Mouse (Mus musculus) embryonic facial prominence, embryonic 12.5 days (tissue): ENCODE data around the gene E130308A19Rik. TPM values are rescaled to one million over a fixed set of nuclear protein-coding genes. Genes with fewer than 3 reads are reported as not detected.

Experiments used
- ATAC-seq: fragments of 200-750 bp; cut with Nextera tagmentation; 2 replicates; pipeline ENCODE4 v1.8.0; 2017; ENCODE audit not compliant: insufficient number of reproducible peaks, insufficient read depth, low FRiP score, low TSS enrichment
- H3K27ac ChIP-seq: fragments of 300-500 bp; sonication (generic); 2 replicates; pipeline ENCODE4 v1.5.1; 2016; ENCODE audit warnings: mild to moderate bottlenecking
- H3K27me3 ChIP-seq: fragments of 300-500 bp; sonication (generic); 2 replicates; pipeline ENCODE4 v1.6.1; 2016; ENCODE audit warnings: mild to moderate bottlenecking, moderate library complexity
- H3K36me3 ChIP-seq: fragments of 300-500 bp; sonication (generic); 2 replicates; pipeline ENCODE4 v1.6.1; 2016; ENCODE audit warnings: mild to moderate bottlenecking
- H3K4me1 ChIP-seq: fragments of 300-500 bp; sonication (generic); 2 replicates; pipeline ENCODE4 v1.6.1; 2016
- H3K4me2 ChIP-seq: fragments of 300-500 bp; sonication (generic); replicated peaks from 2 replicates; pipeline ENCODE4 v1.6.1; 2016; ENCODE audit warnings: mild to moderate bottlenecking, moderate library complexity
- H3K4me3 ChIP-seq: fragments of 300-500 bp; sonication (generic); 2 replicates; pipeline ENCODE4 v1.5.1; 2016; ENCODE audit warnings: mild to moderate bottlenecking
- H3K9ac ChIP-seq: fragments of 300-500 bp; sonication (generic); 2 replicates; pipeline ENCODE4 v1.6.1; 2016; ENCODE audit warnings: mild to moderate bottlenecking, moderate library complexity
- H3K9me3 ChIP-seq: fragments of 300-500 bp; sonication (generic); 2 replicates; pipeline ENCODE4 v1.6.1; 2016; ENCODE audit warnings: mild to moderate bottlenecking, moderate library complexity
- WGBS: fragments of 180-500 bp; shearing (Covaris S2); methylation state at CpG from one replicate; pipeline ENCODE4 v1.1.7; 2016; 5-methylcytosine and 5-hydroxymethylcytosine counted together
- polyA plus RNA-seq: library from polyadenylated mRNA; unstranded; fragments of >200 nt; fragmentation: Nextera tagmentation; extraction: Ambion mirVana; gene quantifications from 2 replicates; pipeline ENCODE4 v1.2.1, GENCODE M21; 2016

Gene E130308A19Rik
- 37.3 and 40.3 TPM in 2 replicates for polyA plus RNA-seq

GRCm38 (mm10) chr4:59625998-59626910 lies at the start of gene E130308A19Rik:
Gene E130308A19Rik, plus strand, starts transcription at chr4:59626211.
- H3K27me3 ChIP-seq = no peaks in the 10 kb centered on the region
- ATAC-seq = peak; percentile 93
- peak within 1 kb of the TSS; percentile 86 for H3K27ac ChIP-seq
- H3K9me3 ChIP-seq = no peaks in the 10 kb centered on the region
- H3K4me1 ChIP-seq = peaks cover 14% of the 10 kb centered on the region
- WGBS = under 1% methylated on average over 106 of the region's 120 CpGs
- H3K36me3 ChIP-seq = no peaks in the 10 kb centered on the region
- H3K4me3 ChIP-seq = peak within 1 kb of the TSS; percentile 98
- H3K9ac ChIP-seq = peak within 1 kb of the TSS; percentile 85
- peak within 1 kb of the TSS; percentile 84 for H3K4me2 ChIP-seq

GRCm38 (mm10) chr4:59580495-59581281 lies 45.3 kb upstream of the E130308A19Rik start:
- Histone ChIP-seq H3K9me3 (no peaks in the 10 kb centered on the region), H3K27me3 (no peaks in the 10 kb centered on the region), H3K9ac (peak overlapping the region; percentile 78), H3K4me2 (peak overlapping the region; percentile 75), H3K4me3 (peak overlapping the region; percentile 77), H3K27ac (peak overlapping the region; percentile 91), H3K4me1 (peaks cover 9% of the 10 kb centered on the region), H3K36me3 (no peaks in the 10 kb centered on the region)
- 0 out of 2 replicates have a peak, but pooled peaks have one; percentile 38 for ATAC-seq
- WGBS = 1% methylated on average over 23 of the region's 23 CpGs

GRCm38 (mm10) chr4:59581314-59582185 lies 44.5 kb upstream of the E130308A19Rik start, which contains the start of gene Hsdl2:
Gene Hsdl2, plus strand, starts transcription at chr4:59581563.
- 1% methylated on average over 61 of the region's 61 CpGs for WGBS
- H3K9me3 ChIP-seq = no peaks in the 10 kb centered on the region
- ATAC-seq = peak; percentile 93
- H3K27me3 ChIP-seq = no peaks in the 10 kb centered on the region
- peak within 1 kb of the TSS; percentile 77 for H3K4me3 ChIP-seq
- peaks cover 9% of the 10 kb centered on the region for H3K4me1 ChIP-seq
- H3K9ac ChIP-seq = peak within 1 kb of the TSS; percentile 78
- no peaks in the 10 kb centered on the region for H3K36me3 ChIP-seq
- H3K4me2 ChIP-seq = peak within 1 kb of the TSS; percentile 75
- peak within 1 kb of the TSS; percentile 91 for H3K27ac ChIP-seq

GRCm38 (mm10) chr4:59582186-59582585 lies 43.8 kb upstream of the E130308A19Rik start:
- no peaks in the 10 kb centered on the region for H3K27me3 ChIP-seq
- 32% methylated on average over 6 of the region's 6 CpGs for WGBS
- peak overlapping the region; percentile 77 for H3K4me3 ChIP-seq
- H3K36me3 ChIP-seq = no peaks in the 10 kb centered on the region
- peaks cover 9% of the 10 kb centered on the region for H3K4me1 ChIP-seq
- no peak overlapping the region for H3K27ac ChIP-seq
- peak overlapping the region; percentile 75 for H3K4me2 ChIP-seq
- no peak for ATAC-seq
- no peak overlapping the region for H3K9ac ChIP-seq
- no peaks in the 10 kb centered on the region for H3K9me3 ChIP-seq

- no peak overlapping the region for H3K4me3 ChIP-seq
- ATAC-seq = no peak
- WGBS = 76% methylated on average over 5 of the region's 5 CpGs
- H3K36me3 ChIP-seq = no peaks in the 10 kb centered on the region
- H3K27ac ChIP-seq = no peak overlapping the region
- no peaks in the 10 kb centered on the region for H3K27me3 ChIP-seq
- peaks cover 7% of the 10 kb centered on the region for H3K4me1 ChIP-seq
- H3K9ac ChIP-seq = no peak overlapping the region
- no peaks in the 10 kb centered on the region for H3K9me3 ChIP-seq
- no peak overlapping the region for H3K4me2 ChIP-seq
Measured at GRCm38 (mm10) chr4:59585097-59585496, 40.9 kb upstream of the E130308A19Rik start.

GRCm38 (mm10) chr4:59587215-59587871 lies 38.7 kb upstream of the E130308A19Rik start:
- Histone ChIP-seq H3K4me3 (no peak overlapping the region), H3K27me3 (no peaks in the 10 kb centered on the region), H3K27ac (no peak overlapping the region), H3K9me3 (no peaks in the 10 kb centered on the region), H3K9ac (no peak overlapping the region), H3K4me2 (no peak overlapping the region), H3K4me1 (no peaks in the 10 kb centered on the region), H3K36me3 (no peaks in the 10 kb centered on the region)
- ATAC-seq = no peak
- WGBS = 73% methylated on average over 2 of the region's 2 CpGs

GRCm38 (mm10) chr4:59587872-59588226 lies 38.2 kb upstream of the E130308A19Rik start:
- no peak for ATAC-seq
- Histone ChIP-seq H3K27ac (no peak overlapping the region), H3K4me3 (no peak overlapping the region), H3K9me3 (no peaks in the 10 kb centered on the region), H3K4me1 (no peaks in the 10 kb centered on the region), H3K27me3 (no peaks in the 10 kb centered on the region), H3K36me3 (no peaks in the 10 kb centered on the region), H3K4me2 (no peak overlapping the region), H3K9ac (no peak overlapping the region)
- WGBS = 100% methylated on average over 1 of the region's 1 CpGs

GRCm38 (mm10) chr4:59594614-59595013 lies 31.4 kb upstream of the E130308A19Rik start:
- ATAC-seq = no peak
- 78% methylated on average over 2 of the region's 2 CpGs for WGBS
- no peak overlapping the region for H3K4me3 ChIP-seq

GRCm38 (mm10) chr4:59596556-59596955 lies 29.5 kb upstream of the E130308A19Rik start:
- WGBS = 88% methylated on average over 2 of the region's 2 CpGs

More at GRCm38 (mm10) chr4:59594614-59595013, 31.4 kb upstream of the E130308A19Rik start:
- no peak overlapping the region for H3K4me2 ChIP-seq
- no peak overlapping the region for H3K9ac ChIP-seq
- no peak overlapping the region for H3K27ac ChIP-seq
- no peaks in the 10 kb centered on the region for H3K36me3 ChIP-seq
- no peaks in the 10 kb centered on the region for H3K27me3 ChIP-seq
- H3K4me1 ChIP-seq = no peaks in the 10 kb centered on the region
- H3K9me3 ChIP-seq = no peaks in the 10 kb centered on the region

GRCm38 (mm10) chr4:59602704-59603103 lies 23.3 kb upstream of the E130308A19Rik start:
- no peak overlapping the region for H3K9ac ChIP-seq
- no peaks in the 10 kb centered on the region for H3K27me3 ChIP-seq
- no peak for ATAC-seq
- H3K4me3 ChIP-seq = no peak overlapping the region
- H3K9me3 ChIP-seq = no peaks in the 10 kb centered on the region
- H3K36me3 ChIP-seq = no peaks in the 10 kb centered on the region
- H3K4me1 ChIP-seq = no peaks in the 10 kb centered on the region
- no peak overlapping the region for H3K27ac ChIP-seq
- WGBS = 89% methylated on average over 4 of the region's 4 CpGs
- H3K4me2 ChIP-seq = no peak overlapping the region

More at GRCm38 (mm10) chr4:59596556-59596955, 29.5 kb upstream of the E130308A19Rik start:
- Histone ChIP-seq H3K4me3 (no peak overlapping the region), H3K4me2 (no peak overlapping the region), H3K27me3 (no peaks in the 10 kb centered on the region), H3K36me3 (no peaks in the 10 kb centered on the region), H3K4me1 (no peaks in the 10 kb centered on the region), H3K27ac (no peak overlapping the region), H3K9me3 (no peaks in the 10 kb centered on the region), H3K9ac (no peak overlapping the region)
- ATAC-seq = no peak
